Mouse (Mus musculus) midbrain, embryonic 13.5 days (tissue): ENCODE data around the gene 2010300C02Rik. TPM values are rescaled to one million over a fixed set of nuclear protein-coding genes. Genes with fewer than 3 reads are reported as not detected.
A peak's percentile ranks its signal among the peaks of the same experiment; 100 is the strongest.

Experiments used
- ATAC-seq: fragments of 200-750 bp; cut with Nextera tagmentation; 2 replicates; pipeline ENCODE4 v1.8.0; 2017; ENCODE audit warnings: mild to moderate bottlenecking, moderate TSS enrichment, moderate library complexity
- H3K27ac ChIP-seq: fragments of 300-500 bp; sonication (generic); 2 replicates; pipeline ENCODE4 v1.5.1; 2015; ENCODE audit warnings: inconsistent platforms, mild to moderate bottlenecking, moderate library complexity
- H3K27me3 ChIP-seq: fragments of 300-500 bp; sonication (generic); 2 replicates; pipeline ENCODE4 v1.6.1; 2015; ENCODE audit warnings: mild to moderate bottlenecking, inconsistent platforms
- H3K36me3 ChIP-seq: fragments of 300-500 bp; sonication (generic); 2 replicates; pipeline ENCODE4 v1.6.1; 2015; ENCODE audit warnings: mild to moderate bottlenecking, inconsistent platforms
- H3K4me1 ChIP-seq: fragments of 300-500 bp; sonication (generic); replicated peaks from 2 replicates; pipeline ENCODE4 v1.6.1; 2015; ENCODE audit warnings: inconsistent platforms
- H3K4me2 ChIP-seq: fragments of 300-500 bp; sonication (generic); replicated peaks from 2 replicates; pipeline ENCODE4 v1.6.1; 2015; ENCODE audit warnings: moderate library complexity, mild to moderate bottlenecking, inconsistent platforms
- H3K4me3 ChIP-seq: fragments of 300-500 bp; sonication (generic); replicated peaks from 2 replicates; pipeline ENCODE4 v1.5.1; 2015; ENCODE audit warnings: mild to moderate bottlenecking, inconsistent platforms
- H3K9ac ChIP-seq: fragments of 300-500 bp; sonication (generic); replicated peaks from 2 replicates; pipeline ENCODE4 v1.6.1; 2015; ENCODE audit warnings: mild to moderate bottlenecking, inconsistent platforms
- H3K9me3 ChIP-seq: fragments of 300-500 bp; sonication (generic); 2 replicates; pipeline ENCODE4 v1.6.1; 2016; ENCODE audit warnings: mild to moderate bottlenecking, inconsistent platforms
- WGBS: fragments of 180-500 bp; shearing (Covaris S2); methylation state at CpG from one replicate; pipeline ENCODE4 v1.1.7; 2015; 5-methylcytosine and 5-hydroxymethylcytosine counted together
- polyA plus RNA-seq: library from polyadenylated mRNA; unstranded; fragments of >200 nt; fragmentation: Nextera tagmentation; extraction: Ambion mirVana; gene quantifications from 2 replicates; pipeline ENCODE4 v1.2.1, GENCODE M21; 2015

2010300C02Rik gene
- polyA plus RNA-seq, 1 experiment from 2014 or later = 0.83 TPM

GRCm38 (mm10) chr1:37708270-37708955 lies 11.5 kb downstream of the 2010300C02Rik start:
- H3K27me3 ChIP-seq = no peaks in the 10 kb centered on the region
- no peaks in the 10 kb centered on the region for H3K4me1 ChIP-seq
- no peak for ATAC-seq
- no peak overlapping the region for H3K4me2 ChIP-seq
- no peak overlapping the region for H3K4me3 ChIP-seq
- no peaks in the 10 kb centered on the region for H3K36me3 ChIP-seq
- no peak overlapping the region for H3K9ac ChIP-seq
- 0 out of 2 replicates have a peak, but pooled peaks cover 3% of the 10 kb centered on the region for H3K9me3 ChIP-seq
- 96% methylated on average over 6 of the region's 6 CpGs for WGBS
- no peak overlapping the region for H3K27ac ChIP-seq

GRCm38 (mm10) chr1:37702326-37702725 lies 17.6 kb downstream of the 2010300C02Rik start:
- H3K36me3 ChIP-seq = no peaks in the 10 kb centered on the region
- no peak overlapping the region for H3K9ac ChIP-seq
- 0 out of 2 replicates have a peak, but pooled peaks cover 6% of the 10 kb centered on the region for H3K4me1 ChIP-seq
- no peak overlapping the region for H3K4me3 ChIP-seq
- ATAC-seq = no peak
- H3K4me2 ChIP-seq = no peak overlapping the region
- no peak overlapping the region for H3K27ac ChIP-seq
- WGBS = 81% methylated on average over 4 of the region's 4 CpGs
- H3K27me3 ChIP-seq = no peaks in the 10 kb centered on the region
- H3K9me3 ChIP-seq = 0 out of 2 replicates have a peak, but pooled peaks cover 3% of the 10 kb centered on the region

- WGBS = 80% methylated on average over 5 of the region's 5 CpGs
- Histone ChIP-seq H3K4me3 (no peak overlapping the region), H3K27ac (no peak overlapping the region), H3K4me2 (no peak overlapping the region), H3K36me3 (no peaks in the 10 kb centered on the region), H3K9me3 (no peaks in the 10 kb centered on the region), H3K27me3 (no peaks in the 10 kb centered on the region), H3K4me1 (0 out of 2 replicates have a peak, but pooled peaks cover 8% of the 10 kb centered on the region), H3K9ac (no peak overlapping the region)
- ATAC-seq = no peak
Observed at GRCm38 (mm10) chr1:37698852-37699439, 20.9 kb downstream of the 2010300C02Rik start.

GRCm38 (mm10) chr1:37698186-37698839 lies 21.6 kb downstream of the 2010300C02Rik start:
- H3K4me1 ChIP-seq = 0 out of 2 replicates have a peak, but pooled peaks cover 8% of the 10 kb centered on the region
- no peaks in the 10 kb centered on the region for H3K36me3 ChIP-seq
- no peak overlapping the region for H3K27ac ChIP-seq
- H3K9ac ChIP-seq = no peak overlapping the region
- ATAC-seq = peak; percentile 81
- H3K27me3 ChIP-seq = no peaks in the 10 kb centered on the region
- H3K4me3 ChIP-seq = no peak overlapping the region
- no peaks in the 10 kb centered on the region for H3K9me3 ChIP-seq
- H3K4me2 ChIP-seq = no peak overlapping the region
- 75% methylated on average over 8 of the region's 8 CpGs for WGBS

GRCm38 (mm10) chr1:37696918-37697317 lies 23.0 kb downstream of the 2010300C02Rik start:
- H3K27ac ChIP-seq = no peak overlapping the region
- H3K36me3 ChIP-seq = no peaks in the 10 kb centered on the region
- no peak overlapping the region for H3K9ac ChIP-seq
- 0 out of 2 replicates have a peak, but pooled peaks cover 8% of the 10 kb centered on the region for H3K4me1 ChIP-seq
- no peak for ATAC-seq
- H3K9me3 ChIP-seq = no peaks in the 10 kb centered on the region
- H3K27me3 ChIP-seq = no peaks in the 10 kb centered on the region
- H3K4me2 ChIP-seq = no peak overlapping the region
- WGBS = 87% methylated on average over 3 of the region's 3 CpGs
- H3K4me3 ChIP-seq = no peak overlapping the region

GRCm38 (mm10) chr1:37695732-37696131 lies 24.2 kb downstream of the 2010300C02Rik start:
- Histone ChIP-seq H3K4me2 (no peak overlapping the region), H3K27ac (no peak overlapping the region), H3K4me3 (no peak overlapping the region), H3K27me3 (no peaks in the 10 kb centered on the region), H3K9me3 (no peaks in the 10 kb centered on the region), H3K9ac (no peak overlapping the region), H3K4me1 (0 out of 2 replicates have a peak, but pooled peaks cover 8% of the 10 kb centered on the region), H3K36me3 (no peaks in the 10 kb centered on the region)
- WGBS = 92% methylated on average over 9 of the region's 9 CpGs
- ATAC-seq = no peak

GRCm38 (mm10) chr1:37694417-37694816 lies 25.5 kb downstream of the 2010300C02Rik start:
- no peak overlapping the region for H3K27ac ChIP-seq
- no peaks in the 10 kb centered on the region for H3K27me3 ChIP-seq
- 31% methylated on average over 8 of the region's 8 CpGs for WGBS
- 0 out of 2 replicates have a peak, but pooled peaks cover 8% of the 10 kb centered on the region for H3K4me1 ChIP-seq
- H3K9me3 ChIP-seq = no peaks in the 10 kb centered on the region
- H3K36me3 ChIP-seq = no peaks in the 10 kb centered on the region
- H3K4me3 ChIP-seq = no peak overlapping the region
- no peak overlapping the region for H3K9ac ChIP-seq
- no peak overlapping the region for H3K4me2 ChIP-seq
- no peak for ATAC-seq

GRCm38 (mm10) chr1:37691179-37691578 lies 28.7 kb downstream of the 2010300C02Rik start:
- H3K27me3 ChIP-seq = no peaks in the 10 kb centered on the region
- no peak overlapping the region for H3K4me2 ChIP-seq
- 42% methylated on average over 8 of the region's 8 CpGs for WGBS
- no peak overlapping the region for H3K27ac ChIP-seq
- H3K4me3 ChIP-seq = no peak overlapping the region
- ATAC-seq = no peak
- no peak overlapping the region for H3K9ac ChIP-seq
- H3K9me3 ChIP-seq = no peaks in the 10 kb centered on the region
- peaks cover 7% of the 10 kb centered on the region; the same call in 1 of the 2 replicates for H3K4me1 ChIP-seq
- no peaks in the 10 kb centered on the region for H3K36me3 ChIP-seq

GRCm38 (mm10) chr1:37690665-37691064 lies 29.2 kb downstream of the 2010300C02Rik start:
- Histone ChIP-seq H3K36me3 (no peaks in the 10 kb centered on the region), H3K27ac (no peak overlapping the region), H3K4me2 (no peak overlapping the region), H3K9me3 (no peaks in the 10 kb centered on the region), H3K9ac (no peak overlapping the region), H3K27me3 (no peaks in the 10 kb centered on the region), H3K4me1 (peaks cover 7% of the 10 kb centered on the region; the same call in 1 of the 2 replicates), H3K4me3 (no peak overlapping the region)
- ATAC-seq = no peak
- 80% methylated on average over 5 of the region's 5 CpGs for WGBS

GRCm38 (mm10) chr1:37689730-37690129 lies 30.2 kb downstream of the 2010300C02Rik start:
- 88% methylated on average over 6 of the region's 6 CpGs for WGBS
- ATAC-seq = no peak
- no peaks in the 10 kb centered on the region for H3K9me3 ChIP-seq

GRCm38 (mm10) chr1:37688351-37688750 lies 31.5 kb downstream of the 2010300C02Rik start:
- no peaks in the 10 kb centered on the region for H3K9me3 ChIP-seq
- no peak overlapping the region for H3K9ac ChIP-seq
- no peak overlapping the region for H3K27ac ChIP-seq
- H3K36me3 ChIP-seq = no peaks in the 10 kb centered on the region
- no peak overlapping the region for H3K4me2 ChIP-seq
- ATAC-seq = no peak
- H3K27me3 ChIP-seq = no peaks in the 10 kb centered on the region
- WGBS = 62% methylated on average over 8 of the region's 8 CpGs
- no peak overlapping the region for H3K4me3 ChIP-seq
- H3K4me1 ChIP-seq = peaks cover 4% of the 10 kb centered on the region; the same call in 1 of the 2 replicates

More at GRCm38 (mm10) chr1:37689730-37690129, 30.2 kb downstream of the 2010300C02Rik start:
- Histone ChIP-seq H3K9ac (no peak overlapping the region), H3K4me2 (no peak overlapping the region), H3K36me3 (no peaks in the 10 kb centered on the region), H3K27ac (no peak overlapping the region), H3K4me1 (peaks cover 7% of the 10 kb centered on the region; the same call in 1 of the 2 replicates), H3K27me3 (no peaks in the 10 kb centered on the region), H3K4me3 (no peak overlapping the region)

GRCm38 (mm10) chr1:37687515-37687914 lies 32.4 kb downstream of the 2010300C02Rik start:
- H3K36me3 ChIP-seq = no peaks in the 10 kb centered on the region
- H3K4me3 ChIP-seq = no peak overlapping the region
- H3K9me3 ChIP-seq = no peaks in the 10 kb centered on the region
- H3K4me2 ChIP-seq = no peak overlapping the region
- peaks cover 4% of the 10 kb centered on the region; the same call in 1 of the 2 replicates for H3K4me1 ChIP-seq
- H3K9ac ChIP-seq = no peak overlapping the region
- no peak for ATAC-seq
- no peaks in the 10 kb centered on the region for H3K27me3 ChIP-seq
- H3K27ac ChIP-seq = no peak overlapping the region
- WGBS = 77% methylated on average over 5 of the region's 5 CpGs
